Mouse (Mus musculus) right cerebral cortex, postnatal 36 days (tissue): ENCODE results near the gene Galr2.
A peak's percentile ranks its signal among the peaks of the same experiment; 100 is the strongest.

Experiments used
- DNase-seq, 2 experiments: peaks; one replicate each; pipeline ENCODE4 v3.0.0; 2022; ENCODE audit warnings: low spot score in 2 of 2, mixed read lengths in 1 of 2

Galr2 gene

GRCm38 (mm10) chr11:116280751-116281663 lies at the start of gene Galr2:
Gene Galr2 (plus strand): TSS chr11:116280939.
- no peak for DNase-seq

- no peak for DNase-seq
Observed at GRCm38 (mm10) chr11:116232427-116232826, 48.3 kb upstream of the Galr2 start.

- DNase-seq: no peak
Observed at GRCm38 (mm10) chr11:116234901-116235300, 45.8 kb upstream of the Galr2 start.

- no peak for DNase-seq
Observed at GRCm38 (mm10) chr11:116237742-116238395, 42.9 kb upstream of the Galr2 start, which contains the start of gene Evpl. Gene Evpl (minus strand): TSS chr11:116238077.

- no peak for DNase-seq
Observed at GRCm38 (mm10) chr11:116239797-116240196, 40.9 kb upstream of the Galr2 start.

- no peak for DNase-seq
Observed at GRCm38 (mm10) chr11:116241744-116242235, 38.9 kb upstream of the Galr2 start.

GRCm38 (mm10) chr11:116244580-116244979 lies 36.2 kb upstream of the Galr2 start:
- DNase-seq: no peak

GRCm38 (mm10) chr11:116245616-116246015 lies 35.1 kb upstream of the Galr2 start:
- no peak for DNase-seq

- no peak for DNase-seq
Observed at GRCm38 (mm10) chr11:116247502-116248222, 33.1 kb upstream of the Galr2 start.

- DNase-seq: no peak
Observed at GRCm38 (mm10) chr11:116250898-116251297, 29.8 kb upstream of the Galr2 start.

- DNase-seq: no peak
Observed at GRCm38 (mm10) chr11:116253076-116253600, 27.6 kb upstream of the Galr2 start.

- DNase-seq: no peak
Observed at GRCm38 (mm10) chr11:116254627-116255026, 26.1 kb upstream of the Galr2 start.

- DNase-seq: no peak
Observed at GRCm38 (mm10) chr11:116255090-116255981, 25.4 kb upstream of the Galr2 start.

GRCm38 (mm10) chr11:116255982-116256675 lies 24.6 kb upstream of the Galr2 start:
- no peak for DNase-seq

- DNase-seq: no peak
Observed at GRCm38 (mm10) chr11:116259461-116259860, 21.3 kb upstream of the Galr2 start.

GRCm38 (mm10) chr11:116260259-116260658 lies 20.5 kb upstream of the Galr2 start:
- no peak for DNase-seq

GRCm38 (mm10) chr11:116265352-116265751 lies 15.4 kb upstream of the Galr2 start:
- peak in 1 of 2 experiments; percentile 26 for DNase-seq

GRCm38 (mm10) chr11:116265850-116266249 lies 14.9 kb upstream of the Galr2 start:
- no peak for DNase-seq

- DNase-seq: no peak
Observed at GRCm38 (mm10) chr11:116267637-116268036, 13.1 kb upstream of the Galr2 start.

GRCm38 (mm10) chr11:116268313-116268712 lies 12.4 kb upstream of the Galr2 start:
- no peak for DNase-seq
